ENCODE assay signal across 17 mouse cellular contexts in the genomic region with DNA sequence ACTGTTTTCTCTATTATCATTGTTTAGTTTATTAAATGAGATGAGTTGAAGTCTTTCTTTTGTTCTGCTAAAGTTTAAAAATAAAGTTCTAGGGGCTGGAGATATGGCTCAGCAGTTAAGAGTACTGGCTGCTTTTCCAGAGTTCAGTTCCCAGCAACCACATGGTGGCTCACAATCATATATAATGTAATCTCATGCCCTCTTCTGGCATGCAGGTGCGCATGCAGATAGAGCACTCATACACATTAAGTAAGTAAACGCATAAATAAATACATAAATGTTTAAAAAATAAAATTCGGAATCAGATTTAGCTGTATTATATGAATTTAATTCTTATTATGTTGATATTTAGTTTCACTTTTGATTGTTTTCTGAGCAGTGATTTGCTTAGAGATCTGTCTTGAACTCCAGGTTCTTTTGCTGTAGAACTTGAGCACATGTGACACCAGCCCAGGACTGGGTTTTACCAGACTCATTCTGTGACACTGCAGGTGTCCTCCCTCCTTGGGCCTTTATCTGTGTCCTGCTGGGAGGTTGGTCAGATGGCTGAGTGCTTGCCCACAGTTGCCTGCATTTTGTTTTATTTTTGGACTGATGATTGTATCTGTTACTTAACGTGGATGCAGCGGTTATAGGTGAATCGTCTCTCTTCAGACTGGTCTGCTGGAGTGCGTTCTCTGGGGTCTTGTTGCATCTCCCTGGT.
"Had no signal": no experiment of that assay in that cellular context is flagged by ENCODE, and none has a peak within 500 bp of the region (broad histone marks: within the 10 kb centered on the region; RNA-seq: fewer than 3 reads in every experiment).

No protein-coding gene starts in this region.

- H3K27ac ChIP-seq: limb, embryonic 13.5 days; liver, embryonic 15.5 days; macrophage; midbrain, embryonic 12.5 days; neural tube, embryonic 13.5 days; stomach, embryonic 15.5 days had no signal

- H3K9me3 ChIP-seq: limb, embryonic 13.5 days; liver, embryonic 15.5 days; midbrain, embryonic 12.5 days; neural tube, embryonic 13.5 days; stomach, embryonic 15.5 days had no signal

- ATAC-seq: midbrain, embryonic 16.5 days had no signal

- H3K4me2 ChIP-seq: limb, embryonic 13.5 days; liver, embryonic 15.5 days; lung, embryonic 14.5 days; midbrain, embryonic 12.5 days; neural tube, embryonic 13.5 days; stomach, embryonic 15.5 days had no signal

- DNase-seq: kidney, postnatal 14 days; layer of hippocampus, adult 9-11 months; layer of hippocampus, postnatal 36 days; left cerebral cortex, postnatal 4 days; lung, embryonic 14.5 days; lung, postnatal 10 days; retina, postnatal 1 day; right cerebral cortex, postnatal 4 days; spleen, adult 18-20 months; thymus, postnatal 36 days had no signal

- H3K4me1 ChIP-seq: midbrain, embryonic 12.5 days; stomach, embryonic 15.5 days had no signal

- H3K36me3 ChIP-seq: limb, embryonic 13.5 days; liver, embryonic 15.5 days; midbrain, embryonic 12.5 days; neural tube, embryonic 13.5 days; stomach, embryonic 15.5 days had no signal

- H3K9ac ChIP-seq: limb, embryonic 13.5 days; liver, embryonic 15.5 days; lung, embryonic 14.5 days; midbrain, embryonic 12.5 days; neural tube, embryonic 13.5 days; stomach, embryonic 15.5 days had no signal

- H3K4me3 ChIP-seq: limb, embryonic 13.5 days; liver, embryonic 15.5 days; midbrain, embryonic 12.5 days; neural tube, embryonic 13.5 days; stomach, embryonic 15.5 days had no signal

- H3K27me3 ChIP-seq: limb, embryonic 13.5 days; liver, embryonic 15.5 days; midbrain, embryonic 12.5 days; neural tube, embryonic 13.5 days; stomach, embryonic 15.5 days had no signal
